Mouse (Mus musculus) urinary bladder, postnatal 4 days (tissue): Measurements from ENCODE around the gene Prpf6.
A peak's percentile ranks its signal among the peaks of the same experiment; 100 is the strongest.

ENCODE experiments used
- DNase-seq, 2 experiments: peaks; one replicate each; pipeline ENCODE4 v3.0.0; 2021 to 2022; ENCODE audit warnings: low spot score in 2 of 2

The Prpf6 gene

GRCm38 (mm10) chr2:181591528-181592085 is at the start of gene Prpf6:
Gene Prpf6, plus strand, starts transcription at chr2:181591868.
- peak in 1 of 2 experiments; percentile 17 for DNase-seq

GRCm38 (mm10) chr2:181546142-181546541 is 45.5 kb upstream of the Prpf6 start:
- DNase-seq, result no peak

GRCm38 (mm10) chr2:181548227-181548626 is 43.4 kb upstream of the Prpf6 start:
- DNase-seq, result no peak

- DNase-seq, result no peak
Observed at GRCm38 (mm10) chr2:181548682-181549081, 43.0 kb upstream of the Prpf6 start.

GRCm38 (mm10) chr2:181550233-181550632 is 41.4 kb upstream of the Prpf6 start:
- DNase-seq, result no peak

GRCm38 (mm10) chr2:181553772-181554171 is 37.9 kb upstream of the Prpf6 start:
- no peak for DNase-seq

GRCm38 (mm10) chr2:181567338-181567737 is 24.3 kb upstream of the Prpf6 start:
- DNase-seq, result no peak

GRCm38 (mm10) chr2:181568272-181569008 is 23.2 kb upstream of the Prpf6 start:
- peak in 1 of 2 experiments; percentile 32 for DNase-seq

GRCm38 (mm10) chr2:181569856-181570255 is 21.8 kb upstream of the Prpf6 start:
- DNase-seq, result no peak

GRCm38 (mm10) chr2:181570375-181570774 is 21.3 kb upstream of the Prpf6 start:
- DNase-seq, result no peak

GRCm38 (mm10) chr2:181570921-181571595 is 20.6 kb upstream of the Prpf6 start:
- DNase-seq, result no peak

GRCm38 (mm10) chr2:181571941-181572670 is 19.6 kb upstream of the Prpf6 start:
- DNase-seq, result peak in 1 of 2 experiments; percentile 53

GRCm38 (mm10) chr2:181572921-181573920 is 18.4 kb upstream of the Prpf6 start:
- DNase-seq, result peak in 1 of 2 experiments; percentile 56

GRCm38 (mm10) chr2:181573961-181574360 is 17.7 kb upstream of the Prpf6 start:
- DNase-seq, result peak in 1 of 2 experiments; percentile 36

- peak in 1 of 2 experiments; percentile 29 for DNase-seq
Observed at GRCm38 (mm10) chr2:181574921-181575545, 16.6 kb upstream of the Prpf6 start.

- DNase-seq, result peak in 1 of 2 experiments; percentile 19
Observed at GRCm38 (mm10) chr2:181576613-181577012, 15.1 kb upstream of the Prpf6 start.

- DNase-seq, result peak in 1 of 2 experiments; percentile 17
Observed at GRCm38 (mm10) chr2:181577126-181577525, 14.5 kb upstream of the Prpf6 start.

- no peak for DNase-seq
Observed at GRCm38 (mm10) chr2:181577981-181578581, 13.6 kb upstream of the Prpf6 start.

- no peak for DNase-seq
Observed at GRCm38 (mm10) chr2:181578790-181579618, 12.7 kb upstream of the Prpf6 start.
